Mouse (Mus musculus): ENCODE measurements around the gene Gmfb. TPM values are rescaled to one million over a fixed set of nuclear protein-coding genes. Genes with fewer than 3 reads are reported as not detected.

Gene Gmfb
- total and polyA plus RNA-seq, 3 experiments: 27.2 to 97.6 (median 70.1) TPM

DNA sequence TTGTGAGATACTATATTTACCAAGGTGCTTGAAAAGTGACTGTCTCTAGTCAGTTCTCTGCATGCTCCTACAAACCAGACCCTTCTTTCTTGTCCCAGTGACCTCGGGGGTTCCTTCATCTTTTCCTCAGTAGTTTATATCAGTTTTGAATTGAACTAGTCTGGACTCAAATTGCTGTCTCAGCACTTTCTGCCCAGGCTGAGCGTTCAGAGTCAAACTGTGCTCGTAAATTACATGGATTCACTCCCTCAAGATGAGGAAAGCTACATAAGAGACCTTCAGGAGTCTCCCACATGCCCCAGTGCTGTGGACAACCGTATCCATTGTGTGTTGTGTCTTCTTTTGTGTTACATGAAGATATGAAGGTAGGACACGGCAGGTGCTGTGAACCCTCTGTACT lies 26.7 kb upstream of the Gmfb start:
- TF ChIP-seq MYC (IDR thresholded peaks at IDR 0.05; ENCODE audit: low read depth, low read length) (no peak), MAX (IDR thresholded peaks at IDR 0.05; ENCODE audit: low read length) (no peak), JUN (IDR thresholded peaks at IDR 0.05; ENCODE audit: insufficient read depth, low read depth, low read length) (no peak), GABPA (IDR thresholded peaks at IDR 0.05; ENCODE audit: insufficient replicate concordance, low read depth, low read length) (no peak), MAFK (IDR thresholded peaks at IDR 0.05; ENCODE audit: insufficient replicate concordance, low read length) (peak; percentile 90), TCF12 (IDR thresholded peaks at IDR 0.05; ENCODE audit: low read depth, low read length) (no peak), E2F4 (IDR thresholded peaks at IDR 0.05; ENCODE audit: insufficient replicate concordance, low read depth, low read length) (no peak)
- Histone ChIP-seq H3K9me3 (replicated peaks; ENCODE audit: low read length) (no peaks in the 10 kb centered on the region), H3K4me3 (replicated peaks in 1 of 3; ENCODE audit: low read depth in 2 of 3, low read length in 2 of 3, poor library complexity in 1 of 3) (no peak overlapping the region), H3K79me2 (replicated peaks; ENCODE audit: control insufficient read depth, extremely low read depth, insufficient read depth, poor library complexity, severe bottlenecking) (no peaks in the 10 kb centered on the region), H3K4me1 (ENCODE audit: control insufficient read depth in 1 of 2, insufficient read depth in 2 of 2) (peaks cover 0 to 6% of the 10 kb centered on the region in 2 experiments; a peak in 2 of 4 replicates), H3K27me3 (replicated peaks) (no peaks in the 10 kb centered on the region), H3K9ac (ENCODE audit: insufficient read depth, low read depth) (no peak overlapping the region), H3K27ac (ENCODE audit: insufficient read depth, low read depth) (no peak overlapping the region), H3K4me2 (ENCODE audit: insufficient read depth, low read depth, poor library complexity, severe bottlenecking) (no peak overlapping the region), H3K36me3 (replicated peaks in 1 of 2; ENCODE audit: control insufficient read depth in 1 of 2, insufficient read depth in 1 of 2, low read length in 1 of 2) (peaks cover 0 to 19% of the 10 kb centered on the region in 2 experiments)
- in situ Hi-C loops (cut with MboI; ENCODE audit: low pct_ligation_motif_present, low pct_unique_long_range_greater_than_20kb, low sequenced_read_pairs) (no loop called here), dilution Hi-C loops (cut with MboI; ENCODE audit: extremely low pct_ligation_motif_present, extremely low pct_unique_long_range_greater_than_20kb, low sequenced_read_pairs) (no loop called here)
- DNase-seq (ENCODE audit: extremely low read depth): no peak

DNA sequence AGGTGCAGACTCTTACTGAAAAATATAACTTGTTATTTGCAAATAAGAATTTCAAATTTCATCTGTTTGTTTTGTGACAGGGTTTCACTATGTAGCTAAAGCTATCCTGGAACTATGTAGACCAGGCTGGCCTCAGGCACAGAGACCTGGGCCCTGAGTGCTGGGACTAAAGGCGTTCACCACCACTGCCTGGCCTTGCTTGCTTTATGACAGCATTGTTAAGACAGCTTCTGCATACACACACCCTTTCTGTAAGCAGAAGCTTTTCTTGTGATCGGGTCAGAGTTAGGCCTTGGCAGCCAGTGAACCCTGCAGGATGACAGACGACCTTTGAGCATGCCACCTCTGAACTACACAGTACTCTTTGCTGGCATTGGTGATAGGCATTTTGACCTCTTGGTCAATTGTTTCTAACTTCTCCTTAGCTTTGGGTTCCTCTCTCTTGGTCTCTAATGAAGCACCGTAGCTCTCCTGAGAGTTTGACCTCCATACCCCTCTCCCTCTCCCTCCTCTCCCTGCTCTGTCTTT lies 26.1 kb upstream of the Gmfb start:
- TF ChIP-seq ETS1 (conservative IDR thresholded peaks at IDR 0.05; ENCODE audit: low read depth, low read length): no peak
- no peak for TF ChIP-seq MYC (IDR thresholded peaks at IDR 0.05; ENCODE audit: low read depth, low read length)
- no peak for TF ChIP-seq POLR2A (IDR thresholded peaks at IDR 0.05; ENCODE audit: low read depth, low read length)
- no peak for TF ChIP-seq SIN3A (IDR thresholded peaks at IDR 0.05; ENCODE audit: low read length)
- TF ChIP-seq RCOR1 (conservative IDR thresholded peaks at IDR 0.05; ENCODE audit: low read depth, low read length): no peak
- no peak for TF ChIP-seq USF2 (conservative IDR thresholded peaks at IDR 0.05; ENCODE audit: low read depth, low read length)
- no peak for TF ChIP-seq RAD21 (IDR thresholded peaks at IDR 0.05; ENCODE audit: low read depth, low read length)
- no peak for TF ChIP-seq ZNF384 (IDR thresholded peaks at IDR 0.05; ENCODE audit: low read depth, low read length)
- TF ChIP-seq ZC3H11A (IDR thresholded peaks at IDR 0.05; ENCODE audit: low read depth, low read length): no peak
- H3K27ac ChIP-seq (ENCODE audit: insufficient read depth, low read depth): no peak overlapping the region
- no peak overlapping the region for H3K9ac ChIP-seq (ENCODE audit: insufficient read depth, low read depth)
- dilution Hi-C loops (cut with MboI; ENCODE audit: extremely low pct_ligation_motif_present, extremely low pct_unique_long_range_greater_than_20kb, low sequenced_read_pairs) (no loop called here), in situ Hi-C loops (cut with MboI; ENCODE audit: low pct_ligation_motif_present, low pct_unique_long_range_greater_than_20kb, low sequenced_read_pairs) (no loop called here)
- no peak for DNase-seq (ENCODE audit: extremely low read depth)
- H3K4me3 ChIP-seq (replicated peaks in 1 of 3; ENCODE audit: low read depth in 2 of 3, low read length in 2 of 3, poor library complexity in 1 of 3): no peak overlapping the region
- no peaks in the 10 kb centered on the region for H3K79me2 ChIP-seq (replicated peaks; ENCODE audit: control insufficient read depth, extremely low read depth, insufficient read depth, poor library complexity, severe bottlenecking)
- H3K36me3 ChIP-seq (replicated peaks in 1 of 2; ENCODE audit: control insufficient read depth in 1 of 2, insufficient read depth in 1 of 2, low read length in 1 of 2): peaks cover 0 to 17% of the 10 kb centered on the region in 2 experiments
- H3K4me1 ChIP-seq (ENCODE audit: control insufficient read depth in 1 of 2, insufficient read depth in 2 of 2): peaks cover 0 to 7% of the 10 kb centered on the region in 2 experiments; a peak in 2 of 4 replicates
- no peak overlapping the region for H3K4me2 ChIP-seq (ENCODE audit: insufficient read depth, low read depth, poor library complexity, severe bottlenecking)
- no peaks in the 10 kb centered on the region for H3K27me3 ChIP-seq (replicated peaks)
- no peaks in the 10 kb centered on the region for H3K9me3 ChIP-seq (replicated peaks; ENCODE audit: low read length)

Data from CH12.LX (cell line).